Comparison of ENCODE assay signal across 9 mouse cellular contexts in genomic region chr13:83566834-83567534, GRCm38 (mm10).
DNase-seq lines count a peak whose midpoint lies in the region; ATAC-seq and TF ChIP-seq lines count a peak whose summit lies in the region.
"Had no signal": no experiment of that assay in that cellular context is flagged by ENCODE, and none has a peak within 500 bp of the region (broad histone marks: within the 10 kb centered on the region; RNA-seq: fewer than 3 reads in every experiment).

No protein-coding gene starts in this region.

- H3K4me3 ChIP-seq in heart, embryonic 14.5 days (ENCODE audit: control insufficient read depth in 1 of 2, insufficient read depth in 1 of 2, low read depth in 1 of 2, low read length in 2 of 2) = no peak overlapping the region
- H3K4me3 ChIP-seq in embryonic facial prominence, embryonic 10.5 days = no peak overlapping the region
- no peak overlapping the region for H3K4me3 ChIP-seq in hindbrain, postnatal 0 days (ENCODE audit: low read length)
- no peak overlapping the region for H3K4me3 ChIP-seq in limb, embryonic 10.5 days
- H3K4me3 ChIP-seq: stomach, embryonic 15.5 days had no signal

- DNase-seq in heart, adult 11 months = no peak
- peak; percentile 61 for DNase-seq in A20 (ENCODE audit: low read depth, low spot score)
- DNase-seq in embryonic facial prominence, embryonic 10.5 days (ENCODE audit: low spot score) = peak; percentile 44
- DNase-seq in hindbrain, postnatal 0 days (ENCODE audit: low spot score) = no peak
- no peak for DNase-seq in limb, embryonic 10.5 days (ENCODE audit: low spot score)
- no peak for DNase-seq in adrenal gland, postnatal 14 days
- DNase-seq: cerebellum, postnatal 14 days had no signal

- WGBS in heart, embryonic 14.5 days = 32% methylated on average over 8 of the region's 8 CpGs
- WGBS in embryonic facial prominence, embryonic 10.5 days = 34% methylated on average over 8 of the region's 8 CpGs
- 57% methylated on average over 8 of the region's 8 CpGs for WGBS in hindbrain, postnatal 0 days
- WGBS in limb, embryonic 10.5 days = 41% methylated on average over 8 of the region's 8 CpGs

- no peak for ATAC-seq in heart, embryonic 14.5 days (ENCODE audit: insufficient number of reproducible peaks, insufficient read depth, low FRiP score, low read depth)
- peak; percentile 45; the same call in 1 of the 2 replicates for ATAC-seq in hindbrain, postnatal 0 days

- no peaks in the 10 kb centered on the region for H3K9me3 ChIP-seq in heart, embryonic 14.5 days (ENCODE audit: control insufficient read depth, low read length)
- no peaks in the 10 kb centered on the region for H3K9me3 ChIP-seq in embryonic facial prominence, embryonic 10.5 days
- no peaks in the 10 kb centered on the region for H3K9me3 ChIP-seq in hindbrain, postnatal 0 days (ENCODE audit: low read length)
- H3K9me3 ChIP-seq in limb, embryonic 10.5 days (replicated peaks) = no peaks in the 10 kb centered on the region
- H3K9me3 ChIP-seq: stomach, embryonic 15.5 days had no signal

- no peaks in the 10 kb centered on the region for H3K27me3 ChIP-seq in heart, embryonic 14.5 days (ENCODE audit: control insufficient read depth, insufficient read depth, low read length)
- no peaks in the 10 kb centered on the region for H3K27me3 ChIP-seq in embryonic facial prominence, embryonic 10.5 days (replicated peaks; ENCODE audit: low read depth, poor library complexity, severe bottlenecking)
- H3K27me3 ChIP-seq in hindbrain, postnatal 0 days (ENCODE audit: insufficient read depth, low read length) = no peaks in the 10 kb centered on the region
- no peaks in the 10 kb centered on the region for H3K27me3 ChIP-seq in limb, embryonic 10.5 days (ENCODE audit: low read depth, poor library complexity, severe bottlenecking)
- H3K27me3 ChIP-seq: stomach, embryonic 15.5 days had no signal

- no peak overlapping the region for H3K9ac ChIP-seq in heart, embryonic 14.5 days (ENCODE audit: low read length)
- H3K9ac ChIP-seq in hindbrain, postnatal 0 days (replicated peaks; ENCODE audit: low read length) = no peak overlapping the region
- H3K9ac ChIP-seq: stomach, embryonic 15.5 days had no signal

- peak; percentile 33 for TF ChIP-seq CTCF in hindbrain, postnatal 0 days (IDR thresholded peaks at IDR 0.05; ENCODE audit: low read depth)

- H3K27ac ChIP-seq in heart, embryonic 14.5 days (replicated peaks in 1 of 2; ENCODE audit: control insufficient read depth in 1 of 2, insufficient read depth in 1 of 2, low read depth in 2 of 2, low read length in 2 of 2) = peak overlapping the region in 1 of 2 experiments; percentile 87; a peak in 1 of 4 replicates
- H3K27ac ChIP-seq in embryonic facial prominence, embryonic 10.5 days (replicated peaks) = no peak overlapping the region
- no peak overlapping the region for H3K27ac ChIP-seq in hindbrain, postnatal 0 days
- H3K27ac ChIP-seq in limb, embryonic 10.5 days = no peak overlapping the region
- H3K27ac ChIP-seq: stomach, embryonic 15.5 days had no signal

- no peaks in the 10 kb centered on the region for H3K36me3 ChIP-seq in heart, embryonic 14.5 days (ENCODE audit: control insufficient read depth, insufficient read depth, low read length)
- H3K36me3 ChIP-seq in embryonic facial prominence, embryonic 10.5 days (replicated peaks) = no peaks in the 10 kb centered on the region
- no peaks in the 10 kb centered on the region for H3K36me3 ChIP-seq in hindbrain, postnatal 0 days (ENCODE audit: insufficient read depth, low read length)
- no peaks in the 10 kb centered on the region for H3K36me3 ChIP-seq in limb, embryonic 10.5 days
- H3K36me3 ChIP-seq: stomach, embryonic 15.5 days had no signal

- H3K4me2 ChIP-seq in heart, embryonic 14.5 days (ENCODE audit: low read length) = peak overlapping the region; percentile 57; the same call in 1 of the 2 replicates
- no peak overlapping the region for H3K4me2 ChIP-seq in hindbrain, postnatal 0 days (ENCODE audit: low read depth, low read length)
- H3K4me2 ChIP-seq: stomach, embryonic 15.5 days had no signal

- peaks cover 15 to 61% of the 10 kb centered on the region in 2 experiments for H3K4me1 ChIP-seq in heart, embryonic 14.5 days (ENCODE audit: control insufficient read depth in 2 of 2, insufficient read depth in 2 of 2, low read length in 2 of 2)
- peaks cover 39% of the 10 kb centered on the region for H3K4me1 ChIP-seq in embryonic facial prominence, embryonic 10.5 days
- H3K4me1 ChIP-seq in hindbrain, postnatal 0 days (ENCODE audit: insufficient read depth, low read length) = no peaks in the 10 kb centered on the region
- peaks cover 24% of the 10 kb centered on the region for H3K4me1 ChIP-seq in limb, embryonic 10.5 days

Comparison
In these comparisons a context has a peak if more than half of its experiments do, and no peak if none do; other contexts are left out.
1. DNase-seq: peak in A20 (single experiment) and embryonic facial prominence, embryonic 10.5 days (single experiment); none in heart, adult 11 months (single experiment), hindbrain, postnatal 0 days (single experiment), limb, embryonic 10.5 days (single experiment) and adrenal gland, postnatal 14 days (single experiment).